Comparison of ENCODE assay signal across 7 mouse cellular contexts in genomic region chr3:89279153-89279890, GRCm38 (mm10). TPM values are rescaled to one million over a fixed set of nuclear protein-coding genes. Genes with fewer than 3 reads are reported as not detected.
DNase-seq lines count a peak whose midpoint lies in the region; ATAC-seq and TF ChIP-seq lines count a peak whose summit lies in the region.

No protein-coding gene starts in this region.

- intact Hi-C loops in left cerebral cortex, postnatal 36 days (cut with DNase I), result no loop called here

- 2% methylated on average over 35 of the region's 35 CpGs for WGBS in hindbrain, postnatal 0 days

- H3K4me1 ChIP-seq in hindbrain, postnatal 0 days (ENCODE audit: insufficient read depth, low read length), result peaks cover 14% of the 10 kb centered on the region; the same call in 1 of the 2 replicates

- H3K4me2 ChIP-seq in hindbrain, postnatal 0 days (ENCODE audit: low read depth, low read length), result peak overlapping the region; percentile 89

- TF ChIP-seq CTCF in hindbrain, postnatal 0 days (IDR thresholded peaks at IDR 0.05; ENCODE audit: low read depth), result no peak

- DNase-seq in adrenal gland, adult 18-20 months (ENCODE audit: low spot score in 2 of 2), result peak; percentile 78 to 84
- DNase-seq in cerebellum, postnatal 25 days, result peak; percentile 92 to 94
- DNase-seq in gastrocnemius, postnatal 10 days, result peak; percentile 82
- peak; percentile 85 for DNase-seq in hindbrain, postnatal 0 days (ENCODE audit: low spot score)
- DNase-seq in left cerebral cortex, postnatal 36 days (ENCODE audit: low spot score in 2 of 2), result peak; percentile 81 to 82
- peak; percentile 76 to 81 for DNase-seq in right cerebral cortex, postnatal 10 days (ENCODE audit: low spot score in 2 of 2)

- H3K4me3 ChIP-seq in hindbrain, postnatal 0 days (ENCODE audit: low read length), result peak overlapping the region; percentile 49

- H3K27me3 ChIP-seq in hindbrain, postnatal 0 days (ENCODE audit: insufficient read depth, low read length), result no peaks in the 10 kb centered on the region

- no peaks in the 10 kb centered on the region for H3K36me3 ChIP-seq in hindbrain, postnatal 0 days (ENCODE audit: insufficient read depth, low read length)

- H3K9ac ChIP-seq in hindbrain, postnatal 0 days (replicated peaks; ENCODE audit: low read length), result peak overlapping the region; percentile 57

- no peaks in the 10 kb centered on the region for H3K9me3 ChIP-seq in hindbrain, postnatal 0 days (ENCODE audit: low read length)

- H3K27ac ChIP-seq in hindbrain, postnatal 0 days, result peak overlapping the region; percentile 73

- ATAC-seq in hindbrain, postnatal 0 days, result peak; percentile 76
- peak; percentile 42 for ATAC-seq in megakaryocyte-erythroid progenitor cell, adult 5-6 weeks (replicated peaks; ENCODE audit: low FRiP score, low TSS enrichment, poor library complexity, severe bottlenecking)

RNA-seq across cellular contexts. Expression of gene Efna1, which starts 1.6 kb away (rescaled TPM):
- 10 to 100 TPM; 12.2 to 12.6 TPM for total RNA-seq in adrenal gland, adult 18-20 months (2021)
- total RNA-seq in gastrocnemius, postnatal 10 days (2021), result 10 to 100 TPM; 21.1 to 26.3 TPM
- total RNA-seq in hindbrain, postnatal 0 days (2014; rRNA removed), result 3.9 and 5.9 TPM in 2 replicates
- polyA plus RNA-seq in hindbrain, postnatal 0 days (2015; fragmentation: Nextera tagmentation; extraction: Ambion mirVana), result 7.4 and 10.9 TPM in 2 replicates
- total RNA-seq in left cerebral cortex, postnatal 36 days (2021), result 1 to 10 TPM; 4.2 to 7.4 TPM
- total RNA-seq in megakaryocyte-erythroid progenitor cell, adult 5-6 weeks (2014; fragmentation: Nextera tagmentation), result not detected in 2 replicates
- total RNA-seq in megakaryocyte-erythroid progenitor cell, adult 5-6 weeks (2017), result not detected in 2 replicates

RNA-seq across cellular contexts. Expression of gene Slc50a1, which starts 9.0 kb away (rescaled TPM):
- total RNA-seq in adrenal gland, adult 18-20 months (2021), result 10 to 100 TPM; 40.9 to 52.4 TPM
- total RNA-seq in gastrocnemius, postnatal 10 days (2021), result 10 to 100 TPM; 19.0 to 28.7 TPM
- total RNA-seq in hindbrain, postnatal 0 days (2014; rRNA removed), result 30.1 and 30.8 TPM in 2 replicates
- polyA plus RNA-seq in hindbrain, postnatal 0 days (2015; fragmentation: Nextera tagmentation; extraction: Ambion mirVana), result 47.2 and 49.1 TPM in 2 replicates
- total RNA-seq in left cerebral cortex, postnatal 36 days (2021), result 10 to 100 TPM; 34.5 to 39.1 TPM
- total RNA-seq in megakaryocyte-erythroid progenitor cell, adult 5-6 weeks (2014; fragmentation: Nextera tagmentation), result 35.4 and 66.5 TPM in 2 replicates
- total RNA-seq in megakaryocyte-erythroid progenitor cell, adult 5-6 weeks (2017), result 31.4 and 50.3 TPM in 2 replicates

RNA-seq across cellular contexts. Expression of gene Dpm3, which starts 20.2 kb away (rescaled TPM):
- 100 to 1,000 TPM; 119 to 122 TPM for total RNA-seq in adrenal gland, adult 18-20 months (2021)
- total RNA-seq in gastrocnemius, postnatal 10 days (2021), result 10 to 100 TPM; 47.4 to 54.9 TPM
- total RNA-seq in hindbrain, postnatal 0 days (2014; rRNA removed), result 295 and 347 TPM in 2 replicates
- polyA plus RNA-seq in hindbrain, postnatal 0 days (2015; fragmentation: Nextera tagmentation; extraction: Ambion mirVana), result 95.5 and 97.8 TPM in 2 replicates
- total RNA-seq in left cerebral cortex, postnatal 36 days (2021), result 10 to 100 TPM; 47.0 to 51.7 TPM
- 44.2 and 75.7 TPM in 2 replicates for total RNA-seq in megakaryocyte-erythroid progenitor cell, adult 5-6 weeks (2014; fragmentation: Nextera tagmentation)
- total RNA-seq in megakaryocyte-erythroid progenitor cell, adult 5-6 weeks (2017), result 30.1 and 90.9 TPM in 2 replicates

RNA-seq across cellular contexts. Expression of gene Trim46, which starts 33.2 kb away (rescaled TPM):
- total RNA-seq in adrenal gland, adult 18-20 months (2021), result 1 to 10 TPM; 1.7 to 2.9 TPM
- under 1 TPM; 0.70 to 0.86 TPM for total RNA-seq in gastrocnemius, postnatal 10 days (2021)
- 97.9 and 101 TPM in 2 replicates for total RNA-seq in hindbrain, postnatal 0 days (2014; rRNA removed)
- polyA plus RNA-seq in hindbrain, postnatal 0 days (2015; fragmentation: Nextera tagmentation; extraction: Ambion mirVana), result 42.9 and 49.8 TPM in 2 replicates
- total RNA-seq in left cerebral cortex, postnatal 36 days (2021), result 10 to 100 TPM; 74.4 to 88.7 TPM
- not detected in 2 replicates for total RNA-seq in megakaryocyte-erythroid progenitor cell, adult 5-6 weeks (2014; fragmentation: Nextera tagmentation)
- not detected in 2 replicates for total RNA-seq in megakaryocyte-erythroid progenitor cell, adult 5-6 weeks (2017)

RNA-seq across cellular contexts. Expression of gene Krtcap2, which starts 33.6 kb away (rescaled TPM):
- 100 to 1,000 TPM; 108 to 123 TPM for total RNA-seq in adrenal gland, adult 18-20 months (2021)
- 10 to 100 TPM; 78.1 to 93.1 TPM for total RNA-seq in gastrocnemius, postnatal 10 days (2021)
- 74.9 and 111 TPM in 2 replicates for total RNA-seq in hindbrain, postnatal 0 days (2014; rRNA removed)
- polyA plus RNA-seq in hindbrain, postnatal 0 days (2015; fragmentation: Nextera tagmentation; extraction: Ambion mirVana), result 250 and 268 TPM in 2 replicates
- total RNA-seq in left cerebral cortex, postnatal 36 days (2021), result 10 to 100 TPM; 59.7 to 64.9 TPM
- total RNA-seq in megakaryocyte-erythroid progenitor cell, adult 5-6 weeks (2014; fragmentation: Nextera tagmentation), result 127 and 147 TPM in 2 replicates
- 119 and 124 TPM in 2 replicates for total RNA-seq in megakaryocyte-erythroid progenitor cell, adult 5-6 weeks (2017)

Comparison
In these comparisons a context has a peak if more than half of its experiments do, and no peak if none do; other contexts are left out.
1. Peak in every context shown above with its lines: DNase-seq, ATAC-seq, H3K4me3 ChIP-seq and H3K27ac ChIP-seq.